Mouse (Mus musculus) left cerebral cortex, adult 9 months (tissue): ENCODE data around the gene H13.

Source experiments
- DNase-seq, 2 experiments: peaks; one replicate each; pipeline ENCODE4 v3.0.0; 2022; ENCODE audit warnings: low spot score in 2 of 2

H13 gene

GRCm38 (mm10) chr2:152734501-152734900, 65.2 kb downstream of the H13 start:
- DNase-seq, result no peak

- DNase-seq, result peak; percentile 81 to 93
These were observed 65.7 kb downstream of the H13 start for GRCm38 (mm10) chr2:152734984-152735383.

- DNase-seq, result peak in 1 of 2 experiments; percentile 53
These were observed 66.9 kb downstream of the H13 start, which contains the start of gene Id1 for GRCm38 (mm10) chr2:152736090-152736601. Id1 (plus strand) TSS chr2:152736251.

GRCm38 (mm10) chr2:152736748-152737147, 67.5 kb downstream of the H13 start:
- DNase-seq, result no peak

- no peak for DNase-seq
These were observed 68.3 kb downstream of the H13 start for GRCm38 (mm10) chr2:152737306-152738221.

- DNase-seq, result no peak
These were observed 69.1 kb downstream of the H13 start for GRCm38 (mm10) chr2:152738341-152738740.

GRCm38 (mm10) chr2:152739031-152739841, 70.0 kb downstream of the H13 start:
- peak in 1 of 2 experiments; percentile 32 for DNase-seq

GRCm38 (mm10) chr2:152739842-152740260, 70.6 kb downstream of the H13 start:
- DNase-seq, result no peak

GRCm38 (mm10) chr2:152740490-152740889, 71.2 kb downstream of the H13 start:
- no peak for DNase-seq

GRCm38 (mm10) chr2:152741153-152742041, 72.1 kb downstream of the H13 start:
- peak in 1 of 2 experiments; percentile 38 for DNase-seq

GRCm38 (mm10) chr2:152742435-152742834, 73.2 kb downstream of the H13 start:
- no peak for DNase-seq

- no peak for DNase-seq
These were observed 84.9 kb downstream of the H13 start, which contains the start of gene Cox4i2 for GRCm38 (mm10) chr2:152753944-152754711. Cox4i2 (plus strand) TSS chr2:152754173.

- no peak for DNase-seq
These were observed 87.5 kb downstream of the H13 start for GRCm38 (mm10) chr2:152756474-152757393.

GRCm38 (mm10) chr2:152757478-152757877, 88.2 kb downstream of the H13 start:
- DNase-seq, result no peak
